Mouse (Mus musculus): Measurements from ENCODE around the gene 1700025G04Rik.

- no peak for TF ChIP-seq POLR2A (IDR thresholded peaks at IDR 0.05; ENCODE audit: extremely low read depth, insufficient read depth, low read length)
- no peak for TF ChIP-seq CTCF (IDR thresholded peaks at IDR 0.05; ENCODE audit: low read depth, low read length)
Observed at GRCm38 (mm10) chr1:152037589-152037988, 52.3 kb downstream of the 1700025G04Rik start.

Measured in liver, adult 2 months (tissue).